Mouse (Mus musculus): Measurements from ENCODE around the gene Kif21a. TPM values are rescaled to one million over a fixed set of nuclear protein-coding genes. Genes with fewer than 3 reads are reported as not detected.

The Kif21a gene
- polyA plus RNA-seq, 1 experiment from 2014 or later, result 9.2 TPM

Other genes with a start within 250 kb of the Kif21a start
- gene Abcd2, start 141.9 kb upstream of the Kif21a start, polyA plus RNA-seq (2016; fragmentation: Nextera tagmentation; extraction: Ambion mirVana), result 9.7 and 10.5 TPM in 2 replicates
- not detected in 2 replicates for gene CN725425, start 149.5 kb upstream of the Kif21a start, polyA plus RNA-seq (2016; fragmentation: Nextera tagmentation; extraction: Ambion mirVana)